Mouse (Mus musculus) hindbrain, embryonic 14.5 days (tissue): ENCODE data around the gene Kcnt2. TPM values are rescaled to one million over a fixed set of nuclear protein-coding genes. Genes with fewer than 3 reads are reported as not detected.
A peak's percentile ranks its signal among the peaks of the same experiment; 100 is the strongest.

Experiments used
- ATAC-seq: fragments of 200-750 bp; cut with Nextera tagmentation; 2 replicates; pipeline ENCODE4 v1.8.0; 2017; ENCODE audit warnings: moderate number of reproducible peaks, mild to moderate bottlenecking, moderate TSS enrichment, moderate library complexity; ENCODE audit not compliant: low FRiP score
- DNase-seq: peaks from one replicate; pipeline ENCODE4 v3.0.0-alpha.2; 2015; ENCODE audit warnings: low spot score
- H3K27ac ChIP-seq: fragments of 300-500 bp; sonication (generic); 2 replicates; pipeline ENCODE4 v1.5.1; 2014; ENCODE audit warnings: mild to moderate bottlenecking, moderate library complexity
- H3K27me3 ChIP-seq: fragments of 300-500 bp; sonication (generic); 2 replicates; pipeline ENCODE4 v1.6.1; 2014; ENCODE audit warnings: mild to moderate bottlenecking, low read length, mixed read lengths; ENCODE audit not compliant: control insufficient read depth, insufficient read depth
- H3K36me3 ChIP-seq: fragments of 300-500 bp; sonication (generic); replicated peaks from 2 replicates; pipeline ENCODE4 v1.6.1; 2014; ENCODE audit not compliant: control insufficient read depth, insufficient read depth
- H3K4me1 ChIP-seq: fragments of 300-500 bp; sonication (generic); replicated peaks from 2 replicates; pipeline ENCODE4 v1.6.1; 2014; ENCODE audit warnings: antibody characterized with exemption, low read length, mixed read lengths; ENCODE audit not compliant: control insufficient read depth, insufficient read depth
- H3K4me2 ChIP-seq: fragments of 300-500 bp; sonication (generic); replicated peaks from 2 replicates; pipeline ENCODE4 v1.6.1; 2014; ENCODE audit warnings: mild to moderate bottlenecking, moderate library complexity
- H3K4me3 ChIP-seq: fragments of 300-500 bp; sonication (generic); replicated peaks from 2 replicates; pipeline ENCODE4 v1.5.1; 2014; ENCODE audit warnings: mild to moderate bottlenecking, low read length
- H3K9ac ChIP-seq: fragments of 300-500 bp; sonication (generic); 2 replicates; pipeline ENCODE4 v1.6.1; 2014
- H3K9me3 ChIP-seq: fragments of 300-500 bp; sonication (generic); 2 replicates; pipeline ENCODE4 v1.6.1; 2016; ENCODE audit warnings: low read length; ENCODE audit not compliant: control insufficient read depth
- WGBS: fragments of 180-500 bp; shearing (Covaris S2); extraction: QIAGEN DNeasy Blood & Tissue Kit; methylation state at CpG from one replicate; pipeline ENCODE4 v1.1.7; 2014; 5-methylcytosine and 5-hydroxymethylcytosine counted together
- polyA plus RNA-seq: library from polyadenylated mRNA; unstranded; fragments of >200 nt; fragmentation: Nextera tagmentation; extraction: Ambion mirVana; gene quantifications from 2 replicates; pipeline ENCODE4 v1.2.1, GENCODE M21; 2014

Kcnt2 gene
- polyA plus RNA-seq, 1 experiment from 2014 or later = 3.8 TPM

DNA sequence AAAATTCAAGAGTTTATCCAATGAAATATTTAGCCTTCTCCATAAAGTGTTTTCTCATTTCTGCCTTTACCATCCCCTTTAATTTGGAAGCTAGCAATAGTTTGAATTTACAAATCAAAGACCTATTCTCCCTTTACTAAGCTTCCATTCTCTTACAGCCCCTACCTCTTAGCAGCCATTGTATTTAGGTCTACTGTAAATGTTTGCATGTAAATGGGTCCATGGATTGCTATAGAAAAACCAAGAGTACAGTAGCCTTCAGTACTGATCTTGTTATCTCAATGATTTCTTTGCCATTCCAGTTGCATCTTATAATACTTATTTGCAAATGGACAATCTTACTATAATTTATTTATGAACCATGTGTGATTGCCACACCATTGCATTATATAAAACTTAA, 267.5 kb downstream of the Kcnt2 start:
- no peak overlapping the region for H3K4me2 ChIP-seq
- no peak for ATAC-seq
- no peaks in the 10 kb centered on the region for H3K27me3 ChIP-seq
- no peak for DNase-seq
- H3K4me3 ChIP-seq = no peak overlapping the region
- H3K9ac ChIP-seq = no peak overlapping the region
- no peak overlapping the region for H3K27ac ChIP-seq
- no peaks in the 10 kb centered on the region for H3K36me3 ChIP-seq
- H3K9me3 ChIP-seq = no peaks in the 10 kb centered on the region
- no peaks in the 10 kb centered on the region for H3K4me1 ChIP-seq

DNA sequence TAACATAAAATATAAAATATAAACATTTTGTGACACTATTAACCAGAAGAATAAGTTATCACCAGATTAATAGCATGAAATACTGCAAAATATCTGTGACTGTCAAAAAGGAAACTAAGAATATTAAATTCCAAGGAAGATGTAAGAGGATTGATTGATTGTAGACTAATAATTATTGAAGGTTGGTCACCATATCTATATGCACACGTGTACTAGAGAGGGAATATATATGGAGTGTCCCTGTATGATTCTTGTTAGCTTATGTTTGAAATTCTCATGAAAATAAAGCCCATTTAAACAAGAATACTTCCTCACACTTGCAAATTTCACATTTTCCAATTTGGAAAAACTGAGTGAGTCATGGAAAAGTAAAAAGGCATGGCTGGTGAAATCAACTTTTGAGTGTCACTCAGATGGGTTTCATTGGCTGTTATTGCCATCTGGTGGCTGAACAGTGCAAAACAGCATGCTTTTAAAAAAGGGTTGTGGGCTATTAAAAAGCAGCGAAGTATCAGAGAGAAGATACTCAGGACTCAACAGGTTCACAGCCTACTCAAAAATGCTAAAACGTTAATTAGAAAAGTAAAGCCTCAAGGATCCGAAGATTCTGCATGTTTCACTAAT, 285.4 kb downstream of the Kcnt2 start:
- H3K4me3 ChIP-seq = no peak overlapping the region
- no peak overlapping the region for H3K9ac ChIP-seq
- H3K4me2 ChIP-seq = no peak overlapping the region
- ATAC-seq = peak; percentile 59; the same call in 1 of the 2 replicates
- DNase-seq = peak; percentile 80
- H3K36me3 ChIP-seq = no peaks in the 10 kb centered on the region
- no peaks in the 10 kb centered on the region for H3K9me3 ChIP-seq
- no peak overlapping the region for H3K27ac ChIP-seq
- no peaks in the 10 kb centered on the region for H3K4me1 ChIP-seq
- H3K27me3 ChIP-seq = no peaks in the 10 kb centered on the region
- WGBS = 42% methylated on average over 4 of the region's 4 CpGs

- H3K9me3 ChIP-seq = no peaks in the 10 kb centered on the region
- no peak overlapping the region for H3K9ac ChIP-seq
- no peaks in the 10 kb centered on the region for H3K4me1 ChIP-seq
- H3K27me3 ChIP-seq = no peaks in the 10 kb centered on the region
- no peak for ATAC-seq
- no peak overlapping the region for H3K27ac ChIP-seq
- H3K36me3 ChIP-seq = no peaks in the 10 kb centered on the region
- H3K4me2 ChIP-seq = no peak overlapping the region
- H3K4me3 ChIP-seq = no peak overlapping the region
- DNase-seq = no peak
Measured at GRCm38 (mm10) chr1:140534849-140535248, 288.9 kb downstream of the Kcnt2 start.

- no peak for DNase-seq
- H3K4me2 ChIP-seq = no peak overlapping the region
- no peaks in the 10 kb centered on the region for H3K4me1 ChIP-seq
- 88% methylated on average over 3 of the region's 3 CpGs for WGBS
- no peaks in the 10 kb centered on the region for H3K36me3 ChIP-seq
- H3K9me3 ChIP-seq = no peaks in the 10 kb centered on the region
- no peak overlapping the region for H3K4me3 ChIP-seq
- no peaks in the 10 kb centered on the region for H3K27me3 ChIP-seq
- no peak for ATAC-seq
- no peak overlapping the region for H3K27ac ChIP-seq
- H3K9ac ChIP-seq = no peak overlapping the region
Measured at GRCm38 (mm10) chr1:140542066-140542465, 296.1 kb downstream of the Kcnt2 start.

- Histone ChIP-seq H3K4me2 (no peak overlapping the region), H3K27ac (no peak overlapping the region), H3K9ac (no peak overlapping the region), H3K9me3 (no peaks in the 10 kb centered on the region), H3K4me3 (no peak overlapping the region), H3K36me3 (no peaks in the 10 kb centered on the region), H3K4me1 (no peaks in the 10 kb centered on the region), H3K27me3 (no peaks in the 10 kb centered on the region)
- DNase-seq (peak; percentile 60), ATAC-seq (no peak)
Measured at GRCm38 (mm10) chr1:140548711-140549110, 302.8 kb downstream of the Kcnt2 start.

- Histone ChIP-seq H3K4me1 (no peaks in the 10 kb centered on the region), H3K27me3 (no peaks in the 10 kb centered on the region), H3K4me3 (no peak overlapping the region), H3K27ac (no peak overlapping the region), H3K9ac (no peak overlapping the region), H3K36me3 (no peaks in the 10 kb centered on the region), H3K4me2 (no peak overlapping the region), H3K9me3 (no peaks in the 10 kb centered on the region)
- DNase-seq (no peak), ATAC-seq (no peak)
Measured at GRCm38 (mm10) chr1:140560801-140561200, 314.8 kb downstream of the Kcnt2 start.

GRCm38 (mm10) chr1:140572141-140572540, 326.2 kb downstream of the Kcnt2 start:
- Histone ChIP-seq H3K4me1 (no peaks in the 10 kb centered on the region), H3K9me3 (no peaks in the 10 kb centered on the region), H3K9ac (no peak overlapping the region), H3K27ac (no peak overlapping the region), H3K27me3 (no peaks in the 10 kb centered on the region), H3K36me3 (no peaks in the 10 kb centered on the region), H3K4me3 (no peak overlapping the region), H3K4me2 (no peak overlapping the region)
- WGBS = 92% methylated on average over 7 of the region's 7 CpGs
- no peak for DNase-seq
- no peak for ATAC-seq

DNA sequence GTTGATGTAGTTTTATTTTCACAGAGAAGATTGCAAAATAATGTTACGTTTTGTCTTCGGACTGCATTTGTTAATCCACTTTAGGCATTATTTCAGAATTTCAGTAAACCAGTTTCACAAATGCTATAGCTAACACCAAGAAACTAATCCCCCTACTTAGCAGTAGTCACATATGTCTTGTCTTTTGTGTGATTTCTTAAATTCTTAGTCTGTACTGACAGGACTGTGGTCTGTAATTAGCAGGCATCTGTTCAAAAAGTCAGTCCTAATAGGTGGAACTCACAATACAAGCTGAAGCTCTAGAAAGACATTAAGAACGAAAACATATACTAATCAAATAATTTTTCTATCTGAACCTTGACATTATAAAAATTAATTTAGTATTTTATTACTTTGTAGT, 332.6 kb downstream of the Kcnt2 start:
- Histone ChIP-seq H3K4me2 (no peak overlapping the region), H3K9ac (no peak overlapping the region), H3K36me3 (no peaks in the 10 kb centered on the region), H3K27me3 (no peaks in the 10 kb centered on the region), H3K4me3 (no peak overlapping the region), H3K9me3 (no peaks in the 10 kb centered on the region), H3K27ac (no peak overlapping the region), H3K4me1 (no peaks in the 10 kb centered on the region)
- DNase-seq (no peak), ATAC-seq (no peak)
- WGBS = 90% methylated on average over 3 of the region's 3 CpGs

DNA sequence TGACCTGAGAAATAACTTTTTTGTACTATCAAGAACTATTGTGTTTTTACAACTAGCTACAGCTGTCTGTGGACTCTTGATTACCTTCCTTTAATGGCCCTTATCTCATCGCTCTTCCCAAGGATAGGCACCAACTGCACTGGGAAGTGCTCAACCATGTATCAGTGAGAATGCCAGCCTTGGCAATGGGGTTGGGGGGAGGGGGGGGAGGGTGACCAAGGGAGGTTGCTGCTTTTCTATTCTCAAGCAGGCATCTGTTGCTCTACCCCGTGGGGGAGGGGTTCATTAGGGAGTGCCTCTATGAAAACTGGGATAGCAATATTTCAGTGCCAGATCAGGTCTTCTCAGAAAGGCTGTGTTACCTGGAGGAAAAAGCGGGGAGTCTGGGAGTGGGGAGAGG, 342.3 kb downstream of the Kcnt2 start:
- H3K27ac ChIP-seq = no peak overlapping the region
- ATAC-seq = no peak; the same call in 1 of the 2 replicates
- H3K9me3 ChIP-seq = no peaks in the 10 kb centered on the region
- H3K4me1 ChIP-seq = no peaks in the 10 kb centered on the region
- H3K4me3 ChIP-seq = no peak overlapping the region
- no peak for DNase-seq
- 81% methylated on average over 3 of the region's 3 CpGs for WGBS
- no peak overlapping the region for H3K9ac ChIP-seq
- no peak overlapping the region for H3K4me2 ChIP-seq
- H3K36me3 ChIP-seq = no peaks in the 10 kb centered on the region
- no peaks in the 10 kb centered on the region for H3K27me3 ChIP-seq

- no peak overlapping the region for H3K27ac ChIP-seq
- H3K4me1 ChIP-seq = no peaks in the 10 kb centered on the region
- H3K36me3 ChIP-seq = no peaks in the 10 kb centered on the region
- no peak for DNase-seq
- no peak overlapping the region for H3K4me3 ChIP-seq
- WGBS = 79% methylated on average over 4 of the region's 4 CpGs
- no peak overlapping the region for H3K9ac ChIP-seq
- H3K9me3 ChIP-seq = no peaks in the 10 kb centered on the region
- H3K27me3 ChIP-seq = no peaks in the 10 kb centered on the region
- H3K4me2 ChIP-seq = no peak overlapping the region
- no peak for ATAC-seq
Measured at GRCm38 (mm10) chr1:140608765-140609297, 362.9 kb downstream of the Kcnt2 start.
